Mouse (Mus musculus) lung, postnatal 4 days (tissue): Measurements from ENCODE around the gene Tnfrsf14.
A peak's percentile ranks its signal among the peaks of the same experiment; 100 is the strongest.

Experiments
- DNase-seq, 2 experiments: peaks; one replicate each; pipeline ENCODE4 v3.0.0; 2021

Gene Tnfrsf14

GRCm38 (mm10) chr4:154877864-154878548 lies 50.4 kb downstream of the Tnfrsf14 start:
- DNase-seq, result peak; percentile 91 to 94

- no peak for DNase-seq
Measured at GRCm38 (mm10) chr4:154873186-154873585, 55.2 kb downstream of the Tnfrsf14 start.
